Mouse (Mus musculus) heart, embryonic 11.5 days (tissue): ENCODE data around the gene Foxa3. TPM values are rescaled to one million over a fixed set of nuclear protein-coding genes. Genes with fewer than 3 reads are reported as not detected.

Source experiments
- ATAC-seq: fragments of 200-750 bp; cut with Nextera tagmentation; replicated peaks from 2 replicates; pipeline ENCODE4 v1.8.0; 2017; ENCODE audit warnings: moderate library complexity; ENCODE audit not compliant: insufficient number of reproducible peaks, low FRiP score, low TSS enrichment
- H3K27ac ChIP-seq: fragments of 300-500 bp; sonication (generic); 2 replicates; pipeline ENCODE4 v1.5.1; 2014; ENCODE audit warnings: mild to moderate bottlenecking, low read depth, low read length
- H3K27me3 ChIP-seq: fragments of 300-500 bp; sonication (generic); 2 replicates; pipeline ENCODE4 v1.6.1; 2014; ENCODE audit warnings: mild to moderate bottlenecking, low read length, mixed read lengths; ENCODE audit not compliant: control insufficient read depth, insufficient read depth
- H3K36me3 ChIP-seq: fragments of 300-500 bp; sonication (generic); 2 replicates; pipeline ENCODE4 v1.6.1; 2014; ENCODE audit warnings: mild to moderate bottlenecking, low read length, moderate library complexity, mixed read lengths; ENCODE audit not compliant: control insufficient read depth, insufficient read depth
- H3K4me1 ChIP-seq: fragments of 300-500 bp; sonication (generic); 2 replicates; pipeline ENCODE4 v1.6.1; 2014; ENCODE audit warnings: low read length; ENCODE audit not compliant: control insufficient read depth, insufficient read depth
- H3K4me2 ChIP-seq: fragments of 300-500 bp; sonication (generic); 2 replicates; pipeline ENCODE4 v1.6.1; 2014; ENCODE audit warnings: mild to moderate bottlenecking, moderate library complexity
- H3K4me3 ChIP-seq: fragments of 300-500 bp; sonication (generic); 2 replicates; pipeline ENCODE4 v1.5.1; 2014; ENCODE audit warnings: low read depth, low read length
- H3K9ac ChIP-seq: fragments of 300-500 bp; sonication (generic); 2 replicates; pipeline ENCODE4 v1.6.1; 2014; ENCODE audit warnings: mild to moderate bottlenecking, low read depth, low read length, moderate library complexity
- H3K9me3 ChIP-seq: fragments of 300-500 bp; sonication (generic); replicated peaks from 2 replicates; pipeline ENCODE4 v1.6.1; 2016; ENCODE audit warnings: low read length; ENCODE audit not compliant: control insufficient read depth
- WGBS: fragments of 180-500 bp; shearing (Covaris S2); extraction: QIAGEN DNeasy Blood & Tissue Kit; methylation state at CpG from one replicate; pipeline ENCODE4 v1.1.7; 2014; ENCODE audit not compliant: insufficient replicate concordance; 5-methylcytosine and 5-hydroxymethylcytosine counted together
- polyA plus RNA-seq: library from polyadenylated mRNA; unstranded; fragments of >200 nt; fragmentation: Nextera tagmentation; extraction: Ambion mirVana; gene quantifications from 2 replicates; pipeline ENCODE4 v1.2.1, GENCODE M21; 2014

The Foxa3 gene
- polyA plus RNA-seq, 1 experiment from 2014 or later = 0.59 TPM

GRCm38 (mm10) chr7:19021048-19021447 lies 2.3 kb downstream of the Foxa3 start:
- H3K36me3 ChIP-seq = no peaks in the 10 kb centered on the region
- H3K27me3 ChIP-seq = peaks cover 35% of the 10 kb centered on the region
- H3K9me3 ChIP-seq = no peaks in the 10 kb centered on the region
- no peak overlapping the region for H3K4me3 ChIP-seq
- H3K9ac ChIP-seq = no peak overlapping the region
- 11% methylated on average over 8 of the region's 8 CpGs for WGBS
- ATAC-seq = no peak
- H3K27ac ChIP-seq = no peak overlapping the region
- H3K4me2 ChIP-seq = no peak overlapping the region
- peaks cover 13% of the 10 kb centered on the region; the same call in 1 of the 2 replicates for H3K4me1 ChIP-seq

GRCm38 (mm10) chr7:19017909-19018308 lies 5.4 kb downstream of the Foxa3 start:
- no peak overlapping the region for H3K4me3 ChIP-seq
- no peaks in the 10 kb centered on the region for H3K36me3 ChIP-seq
- no peak overlapping the region for H3K9ac ChIP-seq
- H3K4me1 ChIP-seq = no peaks in the 10 kb centered on the region
- no peak overlapping the region for H3K27ac ChIP-seq
- peaks cover 25% of the 10 kb centered on the region for H3K27me3 ChIP-seq
- no peak for ATAC-seq
- H3K9me3 ChIP-seq = no peaks in the 10 kb centered on the region
- WGBS = 85% methylated on average over 7 of the region's 7 CpGs
- H3K4me2 ChIP-seq = no peak overlapping the region

- no peaks in the 10 kb centered on the region for H3K9me3 ChIP-seq
- 86% methylated on average over 4 of the region's 4 CpGs for WGBS
- no peak overlapping the region for H3K27ac ChIP-seq
Measured at GRCm38 (mm10) chr7:19016042-19016441, 7.3 kb downstream of the Foxa3 start.

GRCm38 (mm10) chr7:19014452-19014851 lies 8.9 kb downstream of the Foxa3 start:
- 46% methylated on average over 15 of the region's 15 CpGs for WGBS
- no peak overlapping the region for H3K9ac ChIP-seq

More at GRCm38 (mm10) chr7:19016042-19016441, 7.3 kb downstream of the Foxa3 start:
- Histone ChIP-seq H3K4me3 (no peak overlapping the region), H3K4me1 (peaks cover 9% of the 10 kb centered on the region), H3K36me3 (no peaks in the 10 kb centered on the region), H3K4me2 (no peak overlapping the region), H3K27me3 (peaks cover 8% of the 10 kb centered on the region), H3K9ac (no peak overlapping the region)
- no peak for ATAC-seq

GRCm38 (mm10) chr7:19012882-19013281 lies 10.5 kb downstream of the Foxa3 start:
- Histone ChIP-seq H3K4me2 (peak overlapping the region; percentile 84; the same call in 1 of the 2 replicates), H3K4me1 (peaks cover 9% of the 10 kb centered on the region), H3K4me3 (no peak overlapping the region), H3K36me3 (no peaks in the 10 kb centered on the region), H3K9me3 (no peaks in the 10 kb centered on the region), H3K27me3 (no peaks in the 10 kb centered on the region), H3K9ac (no peak overlapping the region), H3K27ac (no peak overlapping the region)
- no peak for ATAC-seq
- 42% methylated on average over 2 of the region's 2 CpGs for WGBS

More at GRCm38 (mm10) chr7:19014452-19014851, 8.9 kb downstream of the Foxa3 start:
- Histone ChIP-seq H3K4me1 (peaks cover 9% of the 10 kb centered on the region), H3K36me3 (no peaks in the 10 kb centered on the region), H3K9me3 (no peaks in the 10 kb centered on the region), H3K27ac (no peak overlapping the region), H3K4me3 (no peak overlapping the region), H3K27me3 (no peaks in the 10 kb centered on the region), H3K4me2 (no peak overlapping the region)
- no peak for ATAC-seq

GRCm38 (mm10) chr7:19012025-19012621 lies 11.2 kb downstream of the Foxa3 start:
- no peaks in the 10 kb centered on the region for H3K27me3 ChIP-seq
- ATAC-seq = peak; percentile 44; the same call in 1 of the 2 replicates
- H3K4me2 ChIP-seq = peak overlapping the region; percentile 84
- no peaks in the 10 kb centered on the region for H3K36me3 ChIP-seq
- H3K4me3 ChIP-seq = peak overlapping the region; percentile 37
- peak overlapping the region; percentile 75 for H3K9ac ChIP-seq
- peak overlapping the region; percentile 50 for H3K27ac ChIP-seq
- H3K4me1 ChIP-seq = peaks cover 9% of the 10 kb centered on the region
- WGBS = 2% methylated on average over 31 of the region's 31 CpGs
- H3K9me3 ChIP-seq = no peaks in the 10 kb centered on the region

- peaks cover 21% of the 10 kb centered on the region for H3K4me1 ChIP-seq
- no peak overlapping the region for H3K9ac ChIP-seq
- H3K4me3 ChIP-seq = no peak overlapping the region
- no peak for ATAC-seq
- H3K4me2 ChIP-seq = no peak overlapping the region
- WGBS = 70% methylated on average over 7 of the region's 7 CpGs
- H3K36me3 ChIP-seq = peaks cover 6% of the 10 kb centered on the region; the same call in 1 of the 2 replicates
- no peaks in the 10 kb centered on the region for H3K27me3 ChIP-seq
- H3K27ac ChIP-seq = no peak overlapping the region
- no peaks in the 10 kb centered on the region for H3K9me3 ChIP-seq
Measured at GRCm38 (mm10) chr7:19010581-19010980, 12.8 kb downstream of the Foxa3 start.

- 71% methylated on average over 13 of the region's 13 CpGs for WGBS
- ATAC-seq = no peak
- Histone ChIP-seq H3K4me3 (no peak overlapping the region), H3K9me3 (no peaks in the 10 kb centered on the region), H3K4me1 (peaks cover 30% of the 10 kb centered on the region), H3K4me2 (no peak overlapping the region), H3K27ac (no peak overlapping the region), H3K9ac (no peak overlapping the region), H3K27me3 (no peaks in the 10 kb centered on the region), H3K36me3 (peaks cover 10% of the 10 kb centered on the region; the same call in 1 of the 2 replicates)
Measured at GRCm38 (mm10) chr7:19007026-19007977, 16.0 kb downstream of the Foxa3 start.
